Mouse (Mus musculus) thymus, postnatal 0 days (tissue): ENCODE data around the gene Prrt4. TPM values are rescaled to one million over a fixed set of nuclear protein-coding genes. Genes with fewer than 3 reads are reported as not detected.

Source experiments
- DNase-seq: peaks from one replicate; pipeline ENCODE4 v3.0.0-alpha.2; 2015; ENCODE audit warnings: low spot score
- microRNA-seq: library from miRNA; unstranded; fragments of <30 nt; microRNA quantifications from one replicate; pipeline ENCODE4, GENCODE M21; 2016; ENCODE audit warnings: borderline number of aligned reads
- polyA plus RNA-seq: library from polyadenylated mRNA; unstranded; fragments of >200 nt; fragmentation: Nextera tagmentation; extraction: Ambion mirVana; gene quantifications from 2 replicates; pipeline ENCODE4 v1.2.1, GENCODE M21; 2015

Gene Prrt4
- polyA plus RNA-seq, 1 experiment from 2014 or later: 0.09 TPM

DNA sequence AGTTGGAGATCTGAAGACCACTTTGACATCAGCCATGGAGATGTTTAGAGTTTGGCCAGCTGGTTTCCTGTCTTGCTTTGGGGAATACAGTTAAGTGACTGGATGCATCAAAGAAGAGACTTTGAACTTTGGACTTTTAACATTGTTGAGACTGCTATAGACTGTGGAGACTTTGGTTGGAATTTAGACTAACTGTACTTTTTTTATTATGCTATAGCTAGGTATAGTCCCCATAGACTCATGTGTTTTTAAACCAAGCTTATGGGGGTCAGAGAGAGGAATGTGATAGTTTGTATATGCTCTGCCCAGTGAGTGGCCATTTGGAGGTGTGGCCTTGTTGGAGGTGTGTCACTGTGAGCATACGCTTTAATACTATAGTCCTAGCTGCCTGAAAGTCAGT lies 29.4 kb downstream of the Prrt4 start:
- no peak for DNase-seq

DNA sequence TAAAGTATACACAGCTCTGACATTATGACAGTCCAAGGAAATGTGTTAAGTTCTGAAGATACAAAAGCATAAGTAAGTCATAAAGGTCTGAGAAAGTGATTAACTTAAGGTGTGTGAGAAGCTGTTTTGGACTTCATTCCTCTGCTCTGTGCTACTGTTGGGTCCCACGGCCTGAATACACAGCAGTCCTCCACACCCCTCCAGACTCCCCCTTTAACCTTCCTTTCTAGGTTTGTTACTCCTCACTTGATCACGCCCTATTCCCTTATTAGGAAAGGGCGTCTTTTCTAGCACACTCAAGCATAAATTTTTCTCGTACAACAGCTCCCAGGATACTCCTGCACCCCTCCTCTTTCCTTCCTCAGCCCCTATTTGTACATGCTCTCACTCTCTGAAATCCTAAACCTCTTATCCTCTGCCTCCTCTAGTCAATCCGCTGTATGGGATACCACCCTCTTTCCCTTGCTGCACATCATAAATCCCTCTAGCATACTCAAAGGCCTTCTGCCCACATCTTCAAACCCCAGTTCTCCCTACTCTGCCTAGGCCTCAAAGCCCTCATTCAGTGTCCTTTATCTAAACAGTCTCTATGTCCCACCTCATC lies 31.9 kb downstream of the Prrt4 start:
- no peak for DNase-seq

- DNase-seq: no peak
These were observed 32.7 kb downstream of the Prrt4 start for GRCm38 (mm10) chr6:29146641-29147040.

GRCm38 (mm10) chr6:29145456-29146307 lies 33.7 kb downstream of the Prrt4 start:
- no peak for DNase-seq

DNA sequence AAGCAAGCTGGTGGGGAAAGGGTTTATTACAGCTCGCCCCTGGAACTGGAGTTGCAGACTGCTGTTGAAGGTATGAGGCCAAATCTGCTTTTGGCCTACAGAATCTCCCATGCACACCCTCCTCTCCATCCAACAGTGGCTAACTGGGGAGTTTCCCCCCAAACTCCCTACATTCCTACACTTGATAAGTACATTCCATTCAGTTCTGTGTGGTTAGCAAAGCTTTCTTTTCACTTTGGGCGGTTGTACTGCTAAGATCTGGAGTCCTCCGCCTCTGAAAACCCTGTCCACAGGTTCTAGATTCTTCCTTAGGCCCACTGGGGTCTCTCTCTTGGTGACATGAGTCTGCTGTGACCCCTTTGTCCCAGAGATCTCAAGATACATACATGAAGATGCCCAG lies 34.4 kb downstream of the Prrt4 start:
- DNase-seq: no peak

DNA sequence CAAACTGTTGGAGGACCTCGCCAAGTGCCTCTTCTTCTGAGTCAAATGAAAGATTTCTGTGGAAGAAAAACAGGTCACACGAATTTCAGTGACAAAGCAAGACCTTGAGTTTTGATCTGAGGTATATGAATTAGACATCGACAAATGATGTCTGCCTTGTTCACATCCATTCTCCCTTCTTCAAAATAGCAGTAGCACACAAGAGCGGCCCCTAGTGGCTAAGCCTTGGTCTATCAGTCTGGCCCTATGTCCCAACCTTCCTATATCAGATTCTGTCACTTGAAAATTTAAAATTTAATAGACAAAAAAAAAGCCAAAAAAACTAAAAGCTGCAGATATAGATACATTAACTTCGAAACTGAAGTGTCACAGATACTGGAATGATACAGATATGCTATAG lies 35.8 kb downstream of the Prrt4 start:
- DNase-seq: peak; percentile 29

GRCm38 (mm10) chr6:29137441-29137840 lies 41.9 kb downstream of the Prrt4 start:
- no peak for DNase-seq

GRCm38 (mm10) chr6:29133100-29133499 lies 46.3 kb downstream of the Prrt4 start:
- DNase-seq: no peak

DNA sequence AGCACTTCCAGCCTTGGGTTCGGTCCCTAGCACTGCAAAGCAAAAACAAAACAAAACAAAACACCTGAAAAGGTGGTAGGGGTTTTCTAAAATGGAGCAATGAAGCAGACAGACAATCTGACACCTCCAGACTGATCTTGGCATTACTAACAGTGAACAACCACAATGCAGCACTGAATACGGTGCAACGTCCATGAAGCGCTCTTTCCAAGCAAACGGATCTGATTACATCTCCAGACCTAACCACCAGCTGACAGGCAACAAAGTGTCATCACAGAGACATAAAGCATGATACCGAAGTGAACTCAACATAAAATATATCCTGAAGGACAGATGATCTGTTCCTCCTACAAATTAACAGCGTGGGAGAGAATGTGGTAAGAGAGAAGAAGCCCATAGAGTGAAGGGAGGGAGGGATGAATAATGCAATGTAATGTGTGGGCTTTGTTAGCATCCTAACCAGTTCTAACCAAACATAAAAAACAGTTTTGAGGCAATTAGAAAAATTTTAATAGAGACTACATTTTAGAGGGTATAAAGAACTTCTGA lies 52.4 kb downstream of the Prrt4 start:
- no peak for DNase-seq

- no peak for DNase-seq
These were observed 59.4 kb downstream of the Prrt4 start for GRCm38 (mm10) chr6:29119990-29120389.

Small RNAs within 50 kb of the gene (microRNA-seq; reads per million reads assigned to microRNA genes)
- gene Gm24303: not detected

Other genes starting within 250 kb of the Prrt4 start
- 0.12 TPM in 1 of 2 replicates, not detected in the other for gene Lep, start 119.4 kb downstream of the Prrt4 start, polyA plus RNA-seq
- 30.7 and 31.0 TPM in 2 replicates for gene Rbm28, start 14.6 kb downstream of the Prrt4 start, polyA plus RNA-seq
- 138 and 141 TPM in 2 replicates for gene Impdh1, start 36.8 kb upstream of the Prrt4 start, polyA plus RNA-seq
- gene Hilpda, start 92.9 kb upstream of the Prrt4 start, polyA plus RNA-seq: 55.2 and 59.9 TPM in 2 replicates
- gene Fam71f2, start 100.0 kb upstream of the Prrt4 start, polyA plus RNA-seq: 0.61 and 0.73 TPM in 2 replicates
- gene Fam71f1, start 139.6 kb upstream of the Prrt4 start, polyA plus RNA-seq: not detected in 2 replicates
- gene Calu, start 168.5 kb upstream of the Prrt4 start, polyA plus RNA-seq: 106 and 118 TPM in 2 replicates
- gene Opn1sw, start 208.9 kb upstream of the Prrt4 start, polyA plus RNA-seq: 0.15 and 0.17 TPM in 2 replicates
- gene Ccdc136, start 216.7 kb upstream of the Prrt4 start, polyA plus RNA-seq: 1.8 and 2.5 TPM in 2 replicates